Mouse (Mus musculus) thymus, postnatal 36 days (tissue): ENCODE results near the gene Boll.
A peak's percentile ranks its signal among the peaks of the same experiment; 100 is the strongest.

Source experiments
- DNase-seq, 2 experiments: peaks; one replicate each; pipeline ENCODE4 v3.0.0; 2022; ENCODE audit warnings: mixed read lengths in 2 of 2

The Boll gene

GRCm38 (mm10) chr1:55237643-55238161 is 125.6 kb downstream of the Boll start:
- DNase-seq = no peak

GRCm38 (mm10) chr1:55236890-55237642 is 126.2 kb downstream of the Boll start, which contains the start of gene Mars2:
Mars2 (plus strand) TSS chr1:55237177.
- DNase-seq = peak; percentile 94 to 96

- no peak for DNase-seq
These were observed 126.8 kb downstream of the Boll start for GRCm38 (mm10) chr1:55236487-55236886.

GRCm38 (mm10) chr1:55234910-55235520 is 128.3 kb downstream of the Boll start:
- DNase-seq = peak in 1 of 2 experiments; percentile 9

- DNase-seq = no peak
These were observed 134.9 kb downstream of the Boll start for GRCm38 (mm10) chr1:55228256-55228884.

GRCm38 (mm10) chr1:55227376-55227775 is 135.9 kb downstream of the Boll start:
- no peak for DNase-seq

- DNase-seq = no peak
These were observed 137.0 kb downstream of the Boll start, which contains the start of gene Rftn2 for GRCm38 (mm10) chr1:55226011-55226857. Rftn2 (minus strand) TSS chr1:55226782.

- DNase-seq = no peak
These were observed 137.9 kb downstream of the Boll start for GRCm38 (mm10) chr1:55225398-55225797.

GRCm38 (mm10) chr1:55224111-55224510 is 139.2 kb downstream of the Boll start:
- no peak for DNase-seq

- DNase-seq = no peak
These were observed 140.2 kb downstream of the Boll start for GRCm38 (mm10) chr1:55223026-55223425.

GRCm38 (mm10) chr1:55221352-55221751 is 141.9 kb downstream of the Boll start:
- no peak for DNase-seq

- DNase-seq = no peak
These were observed 146.1 kb downstream of the Boll start for GRCm38 (mm10) chr1:55217191-55217590.

GRCm38 (mm10) chr1:55215185-55215813 is 148.0 kb downstream of the Boll start:
- peak; percentile 56 to 62 for DNase-seq

- no peak for DNase-seq
These were observed 149.3 kb downstream of the Boll start for GRCm38 (mm10) chr1:55213936-55214335.

GRCm38 (mm10) chr1:55213475-55213874 is 149.8 kb downstream of the Boll start:
- DNase-seq = no peak

- DNase-seq = no peak
These were observed 150.5 kb downstream of the Boll start for GRCm38 (mm10) chr1:55212771-55213170.

GRCm38 (mm10) chr1:55211081-55211480 is 152.2 kb downstream of the Boll start:
- DNase-seq = no peak

- DNase-seq = peak; percentile 66 to 78
These were observed 152.9 kb downstream of the Boll start for GRCm38 (mm10) chr1:55210202-55210965.

- peak in 1 of 2 experiments; percentile 25 for DNase-seq
These were observed 154.6 kb downstream of the Boll start for GRCm38 (mm10) chr1:55208500-55209140.

GRCm38 (mm10) chr1:55207561-55207960 is 155.7 kb downstream of the Boll start:
- DNase-seq = no peak
